Mouse (Mus musculus) thymus, adult 2 months (tissue): ENCODE results near the gene Rfx4.

ENCODE experiments used
- CTCF ChIP-seq: fragments of 200-500 bp; IDR thresholded peaks from 2 replicates; pipeline ENCODE4 v1.5.1; 2012; ENCODE audit warnings: mild to moderate bottlenecking, control low read depth, low read length, moderate library complexity, borderline replicate concordance; ENCODE audit not compliant: control insufficient read depth, poor library complexity, insufficient read depth; ENCODE audit errors: extremely low read depth
- POLR2A ChIP-seq: fragments of 200-500 bp; IDR thresholded peaks from 2 replicates; pipeline ENCODE4 v1.6.1; 2012; ENCODE audit warnings: mild to moderate bottlenecking, low read length, control low read depth, moderate library complexity; ENCODE audit not compliant: control insufficient read depth, poor library complexity, insufficient read depth; ENCODE audit errors: extremely low read depth

GRCm38 (mm10) chr10:84926336-84926735 lies 170.5 kb downstream of the Rfx4 start:
- TF ChIP-seq CTCF (no peak), POLR2A (no peak)
